Mouse (Mus musculus): ENCODE data around the gene Hoxb3. TPM values are rescaled to one million over a fixed set of nuclear protein-coding genes. Genes with fewer than 3 reads are reported as not detected.
A peak's percentile ranks its signal among the peaks of the same experiment; 100 is the strongest.

Hoxb3 gene
- polyA plus RNA-seq, 1 experiment from 2014 or later: 0.36 TPM

DNA sequence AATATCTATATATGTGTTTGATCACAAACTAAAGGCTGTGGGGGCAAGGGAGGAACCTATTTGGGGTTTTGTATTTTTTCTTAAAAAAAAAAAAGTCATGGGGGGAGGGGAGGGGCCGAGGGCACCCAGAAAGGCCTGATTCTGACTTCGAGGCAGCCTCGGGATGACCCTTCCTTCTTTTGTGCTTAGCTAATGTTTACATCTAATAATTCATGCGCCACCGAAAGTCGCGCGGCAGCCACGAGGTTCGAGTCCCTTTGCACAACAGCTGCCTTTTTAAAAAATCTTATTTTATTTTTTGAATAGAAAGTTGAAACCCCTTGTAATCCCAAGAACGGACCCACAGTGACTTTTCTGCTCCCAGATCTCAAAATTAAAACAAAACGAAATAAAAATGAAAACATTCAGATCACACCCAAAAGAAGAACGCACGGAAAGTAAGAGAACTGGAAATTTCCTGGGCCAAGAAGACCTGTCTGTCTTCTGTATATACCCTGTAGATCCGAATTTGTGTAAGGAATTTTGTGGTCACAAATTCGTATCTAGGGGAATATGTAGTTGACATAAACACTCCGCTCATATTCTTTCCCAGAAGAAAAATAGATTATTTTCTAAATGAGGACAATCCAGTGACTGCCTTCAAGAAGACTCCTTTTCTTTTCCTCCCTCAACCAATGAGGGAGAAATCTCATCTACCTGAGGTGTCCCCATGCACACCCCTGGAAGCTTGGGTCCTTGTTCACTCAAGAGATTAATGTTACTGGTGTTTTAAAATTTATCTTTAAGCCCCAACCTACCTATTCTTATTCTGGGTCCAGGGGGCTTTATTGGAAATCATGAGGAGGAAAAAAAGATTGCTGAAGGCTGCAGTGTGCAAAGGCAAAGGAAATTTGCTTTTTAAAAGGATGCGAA lies 6.2 kb upstream of the Hoxb3 start:
- H3K4me3 ChIP-seq: no peak overlapping the region
- H3K36me3 ChIP-seq: no peaks in the 10 kb centered on the region
- no peak overlapping the region for H3K9ac ChIP-seq
- H3K4me1 ChIP-seq: peaks cover 4% of the 10 kb centered on the region; the same call in 1 of the 2 replicates
- no peak overlapping the region for H3K4me2 ChIP-seq
- WGBS (ENCODE audit: insufficient replicate concordance): 17% methylated on average over 18 of the region's 18 CpGs
- ATAC-seq: no peak
- no peak overlapping the region for H3K27ac ChIP-seq
- H3K27me3 ChIP-seq (replicated peaks): peaks cover 99% of the 10 kb centered on the region
- no peaks in the 10 kb centered on the region for H3K9me3 ChIP-seq (replicated peaks)

DNA sequence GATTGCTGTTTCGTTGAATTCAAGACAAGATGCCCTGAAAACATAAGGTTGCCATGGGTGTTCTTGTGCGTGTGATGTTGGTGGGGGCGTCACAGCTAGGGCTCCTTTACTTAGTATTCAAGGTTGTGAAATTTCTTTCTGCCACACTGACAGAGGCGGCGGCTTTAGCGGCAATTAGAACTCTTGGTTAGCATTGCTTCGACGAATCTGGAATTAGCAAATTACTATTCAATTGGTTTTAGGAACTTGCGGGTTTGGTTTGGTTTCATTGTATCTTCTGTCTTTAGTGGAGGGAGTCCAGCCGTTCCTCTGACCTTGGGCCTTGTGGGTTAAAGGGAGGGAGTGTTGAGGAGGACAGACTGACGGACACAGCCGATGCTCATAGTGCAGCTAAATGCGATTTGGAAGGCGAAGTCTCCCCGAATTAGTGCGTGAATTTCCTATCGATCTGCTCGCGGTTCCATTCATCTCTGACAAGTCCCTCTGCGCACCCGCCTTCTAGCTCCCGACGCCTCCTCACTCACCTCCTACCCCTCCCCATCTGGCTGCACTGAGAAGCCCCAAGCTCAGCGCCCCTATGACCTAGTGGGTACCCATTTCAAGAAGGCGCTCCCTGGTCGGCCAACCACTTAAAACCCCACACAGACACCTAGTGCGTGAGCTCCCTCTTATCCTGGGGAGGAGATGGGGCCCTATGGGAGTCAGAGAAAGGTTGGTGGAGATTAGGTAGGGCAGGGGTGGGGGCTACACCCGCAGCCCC lies 5.3 kb upstream of the Hoxb3 start, which contains the start of gene Hoxb4:
Hoxb4 (plus strand) TSS at position 660 of the 760 bp plus-strand sequence.
- Histone ChIP-seq H3K9me3 (replicated peaks) (no peaks in the 10 kb centered on the region), H3K36me3 (no peaks in the 10 kb centered on the region), H3K4me2 (peak within 1 kb of the TSS; percentile 68), H3K27me3 (replicated peaks) (peaks cover 99% of the 10 kb centered on the region), H3K27ac (peak within 1 kb of the TSS; percentile 78), H3K4me3 (peak within 1 kb of the TSS; percentile 57), H3K9ac (peak within 1 kb of the TSS; percentile 62), H3K4me1 (no peaks in the 10 kb centered on the region)
- ATAC-seq: no peak
- whole genome bisulfite sequencing (ENCODE audit: insufficient replicate concordance): 5% methylated on average over 28 of the region's 28 CpGs

DNA sequence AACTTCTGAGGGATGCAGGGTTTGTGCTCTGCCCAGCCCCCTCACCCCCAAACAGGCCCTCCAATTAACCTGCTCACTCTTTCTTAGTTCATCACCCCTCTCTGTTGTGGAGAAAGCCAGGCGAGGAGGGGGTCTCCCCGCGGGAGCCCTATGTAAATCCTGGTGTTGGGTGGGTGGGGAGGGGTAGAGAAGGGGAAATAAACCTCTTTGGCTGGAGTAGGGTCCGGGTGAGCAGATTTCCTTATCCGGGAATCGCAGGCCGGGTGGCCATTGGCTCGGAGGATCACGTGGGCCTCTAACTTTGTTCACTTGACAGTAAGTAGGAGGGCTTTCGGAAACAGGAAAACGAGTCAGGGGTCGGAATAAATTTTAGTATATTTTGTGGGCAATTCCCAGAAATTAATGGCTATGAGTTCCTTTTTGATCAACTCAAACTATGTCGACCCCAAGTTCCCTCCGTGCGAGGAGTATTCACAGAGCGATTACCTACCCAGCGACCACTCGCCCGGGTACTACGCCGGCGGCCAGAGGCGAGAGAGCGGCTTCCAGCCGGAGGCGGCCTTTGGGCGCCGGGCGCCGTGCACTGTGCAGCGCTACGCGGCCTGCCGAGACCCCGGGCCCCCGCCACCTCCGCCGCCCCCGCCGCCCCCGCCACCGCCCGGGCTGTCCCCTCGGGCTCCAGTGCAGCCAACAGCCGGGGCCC lies 4.6 kb upstream of the Hoxb3 start:
- Histone ChIP-seq H3K9ac (peak overlapping the region; percentile 62), H3K9me3 (replicated peaks) (no peaks in the 10 kb centered on the region), H3K4me3 (peak overlapping the region; percentile 57), H3K4me1 (no peaks in the 10 kb centered on the region), H3K27me3 (replicated peaks) (peaks cover 99% of the 10 kb centered on the region), H3K27ac (peak overlapping the region; percentile 78), H3K36me3 (no peaks in the 10 kb centered on the region), H3K4me2 (peak overlapping the region; percentile 68)
- no peak for ATAC-seq
- under 1% methylated on average over 44 of the region's 45 CpGs for WGBS (ENCODE audit: insufficient replicate concordance)

DNA sequence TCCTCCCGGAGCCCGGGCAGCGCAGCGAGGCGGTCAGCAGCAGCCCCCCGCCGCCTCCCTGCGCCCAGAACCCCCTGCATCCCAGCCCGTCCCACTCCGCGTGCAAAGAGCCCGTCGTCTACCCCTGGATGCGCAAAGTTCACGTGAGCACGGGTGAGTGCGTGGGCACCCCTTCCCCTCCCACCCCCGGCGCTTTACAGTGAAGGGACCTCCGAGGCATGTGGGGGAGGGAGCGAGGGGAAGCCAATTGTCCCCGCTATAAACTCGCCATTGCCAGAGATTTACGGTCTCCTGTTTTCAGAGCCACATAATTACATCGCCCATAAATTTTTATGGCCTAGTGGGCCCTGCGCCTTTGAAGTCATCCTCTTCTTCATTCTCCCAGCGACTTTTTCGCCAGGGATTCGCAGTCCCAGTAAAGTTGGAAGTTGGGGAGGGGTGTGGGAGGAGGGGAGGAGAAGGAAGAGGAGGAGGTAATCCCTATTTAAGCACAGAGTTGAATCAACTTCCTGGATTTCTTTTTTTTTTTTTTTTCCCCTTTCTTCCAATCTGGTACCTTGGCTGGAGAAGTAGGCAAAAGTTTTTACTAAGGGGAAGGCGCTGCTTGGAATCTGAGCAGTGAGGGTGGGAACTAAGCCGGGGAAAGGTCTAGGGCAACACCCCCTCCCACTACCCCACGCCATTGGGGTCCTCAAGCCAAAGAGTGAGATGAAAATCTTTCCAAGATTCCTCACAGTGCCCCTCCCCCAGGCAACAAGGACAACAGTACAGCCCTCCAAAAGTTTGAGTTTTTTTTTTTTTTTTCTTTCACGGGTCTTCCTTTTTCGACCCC lies 3.8 kb upstream of the Hoxb3 start:
- Histone ChIP-seq H3K9ac (peak overlapping the region; percentile 62), H3K4me3 (peak overlapping the region; percentile 57), H3K4me2 (peak overlapping the region; percentile 68), H3K36me3 (no peaks in the 10 kb centered on the region), H3K4me1 (no peaks in the 10 kb centered on the region), H3K27ac (peak overlapping the region; percentile 78), H3K9me3 (replicated peaks) (no peaks in the 10 kb centered on the region), H3K27me3 (replicated peaks) (peaks cover 99% of the 10 kb centered on the region)
- no peak for ATAC-seq
- WGBS (ENCODE audit: insufficient replicate concordance): under 1% methylated on average over 28 of the region's 34 CpGs

DNA sequence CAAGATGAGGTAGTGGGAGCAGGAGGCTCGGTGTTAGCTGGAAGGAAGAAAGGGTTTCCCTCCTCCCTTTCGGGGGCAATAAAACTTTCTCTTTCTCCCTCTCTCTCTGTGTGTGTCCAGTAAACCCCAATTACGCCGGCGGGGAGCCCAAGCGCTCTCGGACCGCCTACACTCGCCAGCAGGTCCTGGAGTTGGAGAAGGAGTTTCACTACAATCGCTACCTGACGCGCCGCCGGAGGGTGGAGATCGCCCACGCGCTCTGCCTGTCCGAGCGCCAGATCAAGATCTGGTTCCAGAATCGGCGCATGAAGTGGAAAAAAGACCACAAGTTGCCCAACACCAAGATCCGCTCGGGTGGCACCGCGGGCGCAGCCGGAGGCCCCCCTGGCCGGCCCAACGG lies 3.2 kb upstream of the Hoxb3 start:
- peak overlapping the region; percentile 53 for H3K9ac ChIP-seq
- no peaks in the 10 kb centered on the region for H3K4me1 ChIP-seq
- peak overlapping the region; percentile 78 for H3K27ac ChIP-seq
- no peaks in the 10 kb centered on the region for H3K9me3 ChIP-seq (replicated peaks)
- H3K4me3 ChIP-seq: peak overlapping the region; percentile 57
- H3K4me2 ChIP-seq: peak overlapping the region; percentile 68
- WGBS (ENCODE audit: insufficient replicate concordance): 2% methylated on average over 29 of the region's 29 CpGs
- peaks cover 99% of the 10 kb centered on the region for H3K27me3 ChIP-seq (replicated peaks)
- no peak for ATAC-seq
- no peaks in the 10 kb centered on the region for H3K36me3 ChIP-seq

DNA sequence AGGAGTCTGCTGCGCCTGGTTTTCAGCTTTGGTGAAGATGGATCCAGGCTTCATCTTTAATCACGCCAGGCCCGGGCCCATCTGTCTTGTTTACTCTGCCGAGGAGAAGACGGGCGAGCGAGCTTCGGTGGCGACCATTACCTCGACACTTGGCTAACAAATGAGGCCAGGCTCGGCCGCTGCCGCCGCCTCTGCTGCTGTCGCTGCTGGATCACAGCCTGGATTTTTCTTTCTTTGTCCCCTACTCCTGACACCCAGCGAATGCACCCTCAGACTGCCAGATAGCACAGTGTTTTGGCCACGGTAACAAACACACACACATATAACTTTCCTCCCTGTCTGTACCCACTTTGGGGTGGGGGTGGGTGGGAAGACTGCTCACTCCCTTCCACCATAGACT lies 2.4 kb upstream of the Hoxb3 start:
- Histone ChIP-seq H3K4me3 (peak overlapping the region; percentile 11; the same call in 1 of the 2 replicates), H3K4me1 (no peaks in the 10 kb centered on the region), H3K4me2 (peak overlapping the region; percentile 68), H3K27ac (peak overlapping the region; percentile 67), H3K9ac (peak overlapping the region; percentile 27; the same call in 1 of the 2 replicates), H3K27me3 (replicated peaks) (peaks cover 99% of the 10 kb centered on the region), H3K9me3 (replicated peaks) (no peaks in the 10 kb centered on the region), H3K36me3 (no peaks in the 10 kb centered on the region)
- WGBS (ENCODE audit: insufficient replicate concordance): 21% methylated on average over 17 of the region's 17 CpGs
- no peak for ATAC-seq

DNA sequence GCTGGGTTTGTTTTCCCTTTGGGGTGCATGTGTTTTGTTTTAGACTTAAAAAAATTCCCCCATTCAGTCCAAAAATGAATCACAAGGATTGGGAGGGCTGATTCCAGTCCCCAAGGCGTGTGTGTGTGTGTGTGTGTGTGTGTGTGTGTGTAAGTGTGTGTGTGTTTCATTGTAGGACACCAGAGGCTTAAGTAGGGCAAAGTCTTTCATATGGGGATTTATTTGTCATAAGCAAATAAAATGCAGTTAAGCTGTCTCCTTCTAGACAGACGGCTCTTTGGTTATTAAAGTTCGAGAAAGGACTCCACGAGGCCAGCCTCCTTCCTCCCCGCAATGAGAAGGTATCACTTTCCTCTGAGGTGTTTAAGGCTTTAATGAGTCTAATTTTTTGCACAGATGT lies 1.3 kb upstream of the Hoxb3 start:
- no peaks in the 10 kb centered on the region for H3K9me3 ChIP-seq (replicated peaks)
- H3K4me3 ChIP-seq: no peak overlapping the region
- ATAC-seq: no peak
- H3K9ac ChIP-seq: no peak overlapping the region
- H3K27ac ChIP-seq: no peak overlapping the region
- WGBS (ENCODE audit: insufficient replicate concordance): 54% methylated on average over 5 of the region's 5 CpGs
- no peak overlapping the region for H3K4me2 ChIP-seq
- no peaks in the 10 kb centered on the region for H3K4me1 ChIP-seq
- H3K27me3 ChIP-seq (replicated peaks): peaks cover 99% of the 10 kb centered on the region
- H3K36me3 ChIP-seq: no peaks in the 10 kb centered on the region

DNA sequence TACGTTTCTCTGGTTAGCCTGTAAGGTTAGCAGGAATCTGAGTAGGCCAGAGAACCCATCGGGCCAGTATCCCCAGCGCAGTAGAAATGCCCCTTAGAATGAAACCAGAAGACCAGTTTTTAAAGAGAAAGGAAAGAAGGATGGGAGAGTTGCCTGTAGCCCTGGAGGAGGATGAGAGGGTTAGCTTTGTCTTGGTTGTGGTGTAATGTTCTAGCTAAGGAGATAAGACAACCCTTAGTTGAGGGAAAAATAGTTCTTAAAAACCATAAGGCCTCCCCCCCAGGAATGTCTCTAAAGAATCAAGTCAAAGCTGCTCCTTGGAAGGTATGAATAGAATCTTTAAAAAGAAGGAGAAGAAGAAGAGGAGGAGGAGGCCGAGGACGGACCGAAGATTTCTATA lies 388 bp upstream of the Hoxb3 start:
- Histone ChIP-seq H3K27ac (0 out of 2 replicates have a peak overlapping the region, but pooled peaks have one; percentile 32), H3K27me3 (replicated peaks) (peaks cover 99% of the 10 kb centered on the region), H3K9ac (no peak overlapping the region), H3K9me3 (replicated peaks) (no peaks in the 10 kb centered on the region), H3K36me3 (no peaks in the 10 kb centered on the region), H3K4me3 (no peak overlapping the region), H3K4me1 (no peaks in the 10 kb centered on the region), H3K4me2 (0 out of 2 replicates have a peak overlapping the region, but pooled peaks have one; percentile 8)
- ATAC-seq: no peak
- 43% methylated on average over 6 of the region's 6 CpGs for WGBS (ENCODE audit: insufficient replicate concordance)

DNA sequence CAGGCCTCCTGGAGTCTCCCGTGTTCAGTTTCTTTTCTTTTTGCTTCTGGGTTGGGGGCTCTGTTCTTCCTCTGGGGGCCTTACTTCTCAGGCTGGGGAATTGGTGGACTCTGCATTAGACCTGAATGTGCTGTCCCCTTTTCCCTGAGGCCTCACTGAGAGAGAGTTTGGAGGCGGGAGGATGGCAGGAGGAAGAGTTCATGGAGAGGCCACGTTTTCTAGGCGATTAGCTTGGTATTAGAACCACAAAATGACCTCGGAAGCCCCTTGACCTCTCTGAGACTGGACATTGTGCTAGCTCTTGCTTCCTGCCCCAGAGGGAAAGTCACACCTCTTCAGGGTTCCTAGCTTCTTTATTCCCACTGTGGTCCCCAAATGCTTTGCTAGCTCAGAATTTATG lies 999 bp downstream of the Hoxb3 start:
- ATAC-seq: no peak
- H3K36me3 ChIP-seq: no peaks in the 10 kb centered on the region
- H3K9ac ChIP-seq: no peak overlapping the region
- H3K4me2 ChIP-seq: no peak overlapping the region
- H3K27ac ChIP-seq: peak overlapping the region; percentile 53
- H3K9me3 ChIP-seq (replicated peaks): no peaks in the 10 kb centered on the region
- peaks cover 99% of the 10 kb centered on the region for H3K27me3 ChIP-seq (replicated peaks)
- WGBS (ENCODE audit: insufficient replicate concordance): 18% methylated on average over 5 of the region's 5 CpGs
- H3K4me1 ChIP-seq: no peaks in the 10 kb centered on the region
- H3K4me3 ChIP-seq: no peak overlapping the region

DNA sequence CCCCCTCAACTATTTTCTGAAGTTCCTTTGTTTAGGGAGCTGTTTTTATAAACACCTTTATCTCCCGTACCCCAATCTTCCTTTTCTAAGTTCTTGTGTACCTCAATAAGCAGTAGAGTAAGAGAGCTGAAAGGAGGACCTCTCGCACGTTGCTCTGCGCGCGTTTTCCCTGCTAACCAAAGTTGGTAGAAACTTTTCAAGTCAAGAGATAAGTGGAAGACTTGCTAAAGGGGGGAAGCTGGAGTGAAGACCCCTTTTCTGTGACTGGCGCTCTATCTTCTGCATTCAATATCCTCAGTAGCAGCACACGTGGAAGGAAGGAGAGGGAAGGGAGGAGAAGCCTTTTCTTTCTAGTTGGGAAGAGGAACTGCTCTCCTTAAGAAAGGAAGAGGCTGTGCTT lies 1.8 kb downstream of the Hoxb3 start:
- Histone ChIP-seq H3K4me2 (peak overlapping the region; percentile 10; the same call in 1 of the 2 replicates), H3K9ac (no peak overlapping the region), H3K4me1 (no peaks in the 10 kb centered on the region), H3K27ac (no peak overlapping the region), H3K36me3 (no peaks in the 10 kb centered on the region), H3K4me3 (no peak overlapping the region), H3K9me3 (replicated peaks) (no peaks in the 10 kb centered on the region), H3K27me3 (replicated peaks) (peaks cover 99% of the 10 kb centered on the region)
- 21% methylated on average over 8 of the region's 8 CpGs for WGBS (ENCODE audit: insufficient replicate concordance)
- ATAC-seq: no peak

DNA sequence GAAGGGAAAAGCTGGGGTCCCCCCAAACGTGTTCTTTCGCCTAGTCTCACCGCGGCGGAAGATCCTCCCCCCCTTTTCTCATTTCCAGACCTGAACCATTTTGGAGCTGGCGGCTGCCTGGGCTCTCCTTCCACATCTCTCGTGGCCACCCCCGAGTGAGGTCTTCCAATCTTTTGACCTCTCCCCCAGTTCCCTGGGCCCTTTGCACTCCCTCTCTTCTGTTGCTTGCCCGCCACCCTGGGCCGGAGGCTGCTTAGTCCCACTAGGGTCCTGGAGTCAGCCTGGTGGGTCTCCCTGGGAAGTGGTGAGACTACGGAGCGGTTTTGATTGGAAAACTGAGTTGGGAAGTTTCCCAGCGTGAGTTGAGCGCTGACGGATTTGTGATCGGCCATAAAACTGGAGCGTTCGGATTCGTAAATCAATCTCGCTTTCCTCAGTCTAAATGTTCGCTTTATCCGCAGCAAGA lies 2.7 kb downstream of the Hoxb3 start:
- peak overlapping the region; percentile 20 for H3K4me2 ChIP-seq
- no peak for ATAC-seq
- H3K27ac ChIP-seq: no peak overlapping the region
- peaks cover 99% of the 10 kb centered on the region for H3K27me3 ChIP-seq (replicated peaks)
- WGBS (ENCODE audit: insufficient replicate concordance): 45% methylated on average over 22 of the region's 22 CpGs
- no peaks in the 10 kb centered on the region for H3K36me3 ChIP-seq
- no peaks in the 10 kb centered on the region for H3K9me3 ChIP-seq (replicated peaks)
- 0 out of 2 replicates have a peak overlapping the region, but pooled peaks have one; percentile 2 for H3K4me3 ChIP-seq
- no peaks in the 10 kb centered on the region for H3K4me1 ChIP-seq
- no peak overlapping the region; the same call in 1 of the 2 replicates for H3K9ac ChIP-seq
